Mouse (Mus musculus) ES-E14 (cell line): ENCODE data around the gene Myom1. TPM values are rescaled to one million over a fixed set of nuclear protein-coding genes. Genes with fewer than 3 reads are reported as not detected.
A peak's percentile ranks its signal among the peaks of the same experiment; 100 is the strongest.

Experiments used
- DNase-seq: peaks from one replicate; pipeline ENCODE4 v3.0.0-alpha.2; 2013; ENCODE audit warnings: low read depth, low spot score
- H3K27ac ChIP-seq: 2 replicates; pipeline ENCODE4 v1.5.1; 2012; ENCODE audit warnings: low read depth, mild to moderate bottlenecking, low read length, moderate library complexity, mixed read lengths; ENCODE audit not compliant: poor library complexity, insufficient read depth, severe bottlenecking
- H3K36me3 ChIP-seq: 2 replicates; pipeline ENCODE4 v1.6.1; 2012; ENCODE audit warnings: mild to moderate bottlenecking, low read length, moderate library complexity, mixed read lengths; ENCODE audit not compliant: control insufficient read depth, poor library complexity, insufficient read depth, severe bottlenecking
- H3K4me1 ChIP-seq, 2 experiments: fragments of 150-350 bp in 1 of 2; sonication (generic) in 1 of 2; 2 replicates each; pipeline ENCODE4 v1.6.1; 2012; ENCODE audit warnings: low read length in 2 of 2, mild to moderate bottlenecking in 1 of 2, mixed read lengths in 1 of 2; ENCODE audit not compliant: control insufficient read depth in 2 of 2, insufficient read depth in 2 of 2, poor library complexity in 1 of 2
- H3K4me3 ChIP-seq, 2 experiments: fragments of 150-350 bp in 1 of 2; sonication (generic) in 1 of 2; 2 replicates each; pipeline ENCODE4 v1.5.1; 2012; ENCODE audit warnings: low read length in 2 of 2, low read depth in 1 of 2, mild to moderate bottlenecking in 1 of 2, mixed read lengths in 1 of 2; ENCODE audit not compliant: insufficient read depth in 1 of 2, poor library complexity in 1 of 2, severe bottlenecking in 1 of 2
- H3K9ac ChIP-seq: 2 replicates; pipeline ENCODE4 v1.6.1; 2012; ENCODE audit warnings: low read depth, mild to moderate bottlenecking, low read length, mixed read lengths; ENCODE audit not compliant: poor library complexity, insufficient read depth, severe bottlenecking
- H3K9me3 ChIP-seq: fragments of 150-350 bp; sonication (generic); 2 replicates; pipeline ENCODE4 v1.6.1; 2012; ENCODE audit warnings: low read depth, mild to moderate bottlenecking, low read length; ENCODE audit not compliant: control insufficient read depth, insufficient read depth
- CHD2 ChIP-seq: IDR thresholded peaks from 2 replicates; pipeline ENCODE4 v1.6.1; 2014; ENCODE audit warnings: mild to moderate bottlenecking, low read depth, low read length, inconsistent platforms
- HCFC1 ChIP-seq: IDR thresholded peaks from 2 replicates; pipeline ENCODE4 v1.6.1; 2012; ENCODE audit warnings: low read length, inconsistent platforms, borderline replicate concordance; ENCODE audit not compliant: insufficient read depth
- MAFK ChIP-seq: IDR thresholded peaks from 2 replicates; pipeline ENCODE4 v1.6.1; 2014; ENCODE audit warnings: mild to moderate bottlenecking, low read depth, low read length, inconsistent platforms; ENCODE audit not compliant: insufficient read depth
- ZC3H11A ChIP-seq: IDR thresholded peaks from 2 replicates; pipeline ENCODE4 v1.6.1; 2012; ENCODE audit warnings: low read depth, mild to moderate bottlenecking, inconsistent platforms, low read length, borderline replicate concordance
- ZNF384 ChIP-seq: IDR thresholded peaks from 2 replicates; pipeline ENCODE4 v1.6.1; 2012; ENCODE audit warnings: low read depth, low read length, inconsistent platforms
- in situ Hi-C, 2 experiments: fragments of 600-800 bp; cut with MboI; formaldehyde crosslinking; loops; one replicate each; pipeline ENCODE4 v1.15.1; 2025; ENCODE audit warnings: low sequenced_read_pairs in 2 of 2, inconsistent platforms in 1 of 2; ENCODE audit not compliant: unreplicated experiment in 2 of 2
- total RNA-seq: library from RNA; depleted of rRNA; stranded (reverse); fragments of 300-350 nt; gene quantifications from 2 replicates; pipeline ENCODE4 v1.2.3, GENCODE M21; 2012

Gene Myom1
- total RNA-seq, 1 experiment, result 3.3 TPM

- TF ChIP-seq CHD2, result no peak
- TF ChIP-seq ZC3H11A, result no peak
- TF ChIP-seq ZNF384, result no peak
- TF ChIP-seq HCFC1, result no peak
- TF ChIP-seq MAFK, result no peak
- H3K36me3 ChIP-seq, result peaks cover 17% of the 10 kb centered on the region
These were observed 11.8 kb upstream of the Myom1 start for GRCm38 (mm10) chr17:70990403-70991303.

GRCm38 (mm10) chr17:70991706-70992625 lies 10.5 kb upstream of the Myom1 start:
- no peaks in the 10 kb centered on the region for H3K9me3 ChIP-seq
- in situ Hi-C loops, result no loop called here
- H3K9ac ChIP-seq, result no peak overlapping the region
- H3K4me1 ChIP-seq, result peaks cover 0 to 10% of the 10 kb centered on the region in 2 experiments; a peak in 2 of 4 replicates
- H3K4me3 ChIP-seq, result no peak overlapping the region; a peak in 1 of 4 replicates
- DNase-seq, result no peak
- no peak overlapping the region; the same call in 1 of the 2 replicates for H3K27ac ChIP-seq
- H3K36me3 ChIP-seq, result peaks cover 26% of the 10 kb centered on the region
- TF ChIP-seq ZNF384 (peak; percentile 86), ZC3H11A (no peak)

More at GRCm38 (mm10) chr17:70990403-70991303, 11.8 kb upstream of the Myom1 start:
- Histone ChIP-seq H3K9ac (peak overlapping the region; percentile 90), H3K27ac (peak overlapping the region; percentile 95), H3K4me1 (peaks cover 0 to 9% of the 10 kb centered on the region in 2 experiments; a peak in 2 of 4 replicates), H3K9me3 (no peaks in the 10 kb centered on the region), H3K4me3 (peak overlapping the region; percentile 87)
- no peak for DNase-seq
- in situ Hi-C loops, result no loop called here

GRCm38 (mm10) chr17:70992662-70993061 lies 9.8 kb upstream of the Myom1 start:
- TF ChIP-seq ZC3H11A (no peak), CHD2 (no peak), MAFK (no peak), HCFC1 (no peak), ZNF384 (no peak; the same call in 1 of the 2 replicates)
- no peak overlapping the region; a peak in 1 of 4 replicates for H3K4me3 ChIP-seq
- H3K27ac ChIP-seq, result no peak overlapping the region
- no peak for DNase-seq
- peaks cover 2 to 10% of the 10 kb centered on the region in 2 experiments; a peak in 3 of 4 replicates for H3K4me1 ChIP-seq
- no peaks in the 10 kb centered on the region for H3K9me3 ChIP-seq
- in situ Hi-C loops, result no loop called here
- H3K9ac ChIP-seq, result no peak overlapping the region
- H3K36me3 ChIP-seq, result peaks cover 25% of the 10 kb centered on the region

- Histone ChIP-seq H3K4me3 (no peak overlapping the region), H3K4me1 (peaks cover 2 to 7% of the 10 kb centered on the region in 2 experiments; a peak in 3 of 4 replicates), H3K36me3 (peaks cover 23% of the 10 kb centered on the region), H3K9me3 (no peaks in the 10 kb centered on the region), H3K27ac (no peak overlapping the region), H3K9ac (no peak overlapping the region)
- no peak for DNase-seq
- no peak for TF ChIP-seq HCFC1
- TF ChIP-seq MAFK, result no peak
- TF ChIP-seq CHD2, result no peak
- no peak for TF ChIP-seq ZNF384
- TF ChIP-seq ZC3H11A, result no peak
- in situ Hi-C loops, result no loop called here
These were observed 9.0 kb upstream of the Myom1 start for GRCm38 (mm10) chr17:70993385-70993807.
